Mouse (Mus musculus): ENCODE data around the gene Eif2b4.

DNA sequence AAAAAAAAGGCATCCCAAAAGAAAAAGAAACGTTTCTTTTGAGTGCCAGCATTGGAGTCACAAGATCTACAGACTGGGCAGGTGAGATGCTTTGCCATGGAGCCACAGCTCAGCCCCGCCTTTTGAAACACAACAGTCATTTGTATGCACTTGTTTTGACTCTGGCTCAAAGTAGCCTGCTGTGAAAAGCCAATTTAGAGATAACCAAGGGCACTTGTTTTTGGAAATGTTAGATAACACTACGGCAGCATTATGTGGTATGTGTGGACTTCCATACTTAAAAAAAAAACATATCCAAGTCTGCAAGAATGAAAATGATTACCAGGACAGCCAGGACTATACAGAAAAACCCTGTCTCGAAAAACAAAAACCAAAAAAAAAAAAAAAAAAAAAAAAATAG is 9.6 kb downstream of the Eif2b4 start:
- TF ChIP-seq CTCF (conservative IDR thresholded peaks at IDR 0.05; ENCODE audit: low read length) (no peak), NANOG (IDR thresholded peaks at IDR 0.05; ENCODE audit: borderline replicate concordance, low read length) (no peak), POU5F1 (IDR thresholded peaks at IDR 0.05; ENCODE audit: borderline replicate concordance, low read length) (no peak)
